Mouse (Mus musculus) ovary, postnatal 14 days (tissue): ENCODE data around the gene Dlgap3.

Source experiments
- DNase-seq: peaks from one replicate; pipeline ENCODE4 v3.0.0; 2022; ENCODE audit warnings: low spot score

Gene Dlgap3

DNA sequence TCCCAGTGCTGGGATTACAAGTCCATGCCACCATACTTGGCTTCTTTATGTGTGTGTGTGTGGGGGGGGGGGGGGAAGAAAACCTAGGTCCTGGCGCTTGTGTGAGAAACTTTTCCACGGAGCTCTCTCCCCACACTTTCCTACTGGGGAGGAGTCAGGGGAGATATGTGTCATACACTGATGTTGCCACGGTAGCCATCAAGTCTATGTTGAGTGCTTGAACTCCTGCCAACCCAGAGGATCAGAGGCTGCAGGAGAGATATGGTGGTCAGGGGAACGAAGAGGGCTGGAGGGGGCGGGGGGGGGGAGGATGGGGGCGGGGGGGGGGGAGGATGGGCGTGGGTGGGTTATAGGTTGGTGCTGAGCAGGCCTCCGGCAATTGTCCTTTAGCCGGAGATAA, 46.8 kb downstream of the Dlgap3 start:
- DNase-seq = no peak

- no peak for DNase-seq
Observed at GRCm38 (mm10) chr4:127216251-127216651, 47.2 kb downstream of the Dlgap3 start.

- no peak for DNase-seq
Observed at GRCm38 (mm10) chr4:127217048-127217447, 48.0 kb downstream of the Dlgap3 start.

DNA sequence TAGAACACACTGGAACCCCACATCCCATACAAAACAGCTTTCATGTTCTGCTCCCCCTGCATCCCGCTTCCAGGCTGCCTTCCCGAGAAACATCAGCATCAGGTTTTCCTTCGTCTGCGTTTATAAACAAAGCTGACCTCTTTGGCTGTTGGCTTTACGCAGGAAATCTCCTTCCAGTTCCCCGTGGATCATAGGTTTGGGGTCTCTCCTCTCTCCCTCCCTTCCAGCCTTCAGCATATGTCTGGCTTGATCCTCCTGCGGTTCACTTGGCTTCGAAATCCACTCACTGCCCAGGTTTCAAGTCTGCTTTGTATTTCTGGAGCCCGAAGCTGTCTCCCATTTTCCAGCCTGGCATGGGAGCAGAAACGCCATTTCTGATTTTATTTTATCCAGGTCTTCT, 54.3 kb downstream of the Dlgap3 start:
- DNase-seq = no peak

DNA sequence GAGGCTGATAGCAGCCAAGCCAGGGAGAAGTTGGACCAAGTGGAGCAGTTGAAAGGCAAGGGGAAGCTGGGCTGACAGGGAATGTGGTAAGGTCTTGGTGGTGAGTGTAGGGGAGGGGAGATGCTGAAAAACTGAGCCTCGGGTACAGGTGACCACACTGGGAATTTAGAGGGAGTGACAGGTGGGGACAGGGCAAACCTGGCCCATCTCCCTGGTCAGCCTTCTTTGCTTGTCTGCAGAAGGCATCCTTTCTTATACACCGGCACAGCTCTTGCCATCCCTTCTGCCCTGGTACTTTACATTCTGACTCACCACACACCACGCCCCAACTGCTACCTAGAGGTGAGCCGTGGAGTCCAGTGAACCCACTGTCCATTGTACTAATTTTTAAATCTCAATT, 54.8 kb downstream of the Dlgap3 start:
- no peak for DNase-seq

DNA sequence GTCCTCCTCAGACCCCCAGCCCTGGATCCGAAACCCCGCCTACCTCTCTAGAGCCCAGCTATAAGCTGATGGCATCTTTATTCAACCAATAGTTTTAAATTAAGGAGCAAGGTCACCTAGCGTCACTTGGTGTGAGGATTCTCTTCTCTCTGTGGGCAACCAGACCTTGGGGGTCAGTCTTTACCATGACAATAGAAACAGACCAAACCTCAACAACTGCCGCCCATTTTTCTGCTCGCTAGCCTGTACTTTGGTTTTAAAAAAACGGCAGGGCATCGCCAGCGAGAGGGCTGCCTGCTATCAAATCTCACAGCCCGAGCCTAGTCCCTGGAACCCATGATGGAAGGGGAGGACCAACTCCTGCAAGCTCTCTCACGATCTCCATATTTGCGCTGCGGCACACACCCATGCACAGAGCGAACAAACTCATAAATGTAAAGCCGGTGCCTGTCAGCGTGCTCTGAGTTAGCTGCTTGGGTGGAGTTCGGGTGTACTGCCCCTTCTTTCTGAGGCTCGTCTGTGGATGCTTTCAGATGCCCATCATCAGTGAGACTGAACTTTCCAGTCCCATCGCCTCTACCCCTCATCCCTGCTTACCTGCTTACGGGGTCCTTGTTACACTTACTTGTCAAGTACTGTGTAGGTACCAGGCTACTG, 55.6 kb downstream of the Dlgap3 start:
- DNase-seq = no peak

DNA sequence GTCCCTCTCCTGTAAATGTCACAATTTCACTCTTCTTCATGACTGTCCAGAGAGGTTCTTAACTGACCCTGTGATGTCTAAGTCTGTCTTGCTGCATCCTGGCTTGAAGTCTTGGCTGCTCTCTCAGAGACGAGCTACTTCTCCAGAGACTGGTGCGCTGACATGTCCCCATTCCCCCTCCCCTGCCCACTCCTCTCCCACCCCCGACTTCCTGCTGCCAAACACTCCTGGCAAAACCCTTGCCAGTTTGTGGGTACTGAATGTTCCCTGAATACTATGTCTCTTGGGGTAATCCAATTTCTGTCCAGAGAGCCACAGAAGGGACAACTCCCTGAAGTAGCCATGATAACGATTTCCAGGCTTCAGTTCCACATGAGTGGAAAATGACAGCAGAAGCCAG, 57.1 kb downstream of the Dlgap3 start:
- no peak for DNase-seq

DNA sequence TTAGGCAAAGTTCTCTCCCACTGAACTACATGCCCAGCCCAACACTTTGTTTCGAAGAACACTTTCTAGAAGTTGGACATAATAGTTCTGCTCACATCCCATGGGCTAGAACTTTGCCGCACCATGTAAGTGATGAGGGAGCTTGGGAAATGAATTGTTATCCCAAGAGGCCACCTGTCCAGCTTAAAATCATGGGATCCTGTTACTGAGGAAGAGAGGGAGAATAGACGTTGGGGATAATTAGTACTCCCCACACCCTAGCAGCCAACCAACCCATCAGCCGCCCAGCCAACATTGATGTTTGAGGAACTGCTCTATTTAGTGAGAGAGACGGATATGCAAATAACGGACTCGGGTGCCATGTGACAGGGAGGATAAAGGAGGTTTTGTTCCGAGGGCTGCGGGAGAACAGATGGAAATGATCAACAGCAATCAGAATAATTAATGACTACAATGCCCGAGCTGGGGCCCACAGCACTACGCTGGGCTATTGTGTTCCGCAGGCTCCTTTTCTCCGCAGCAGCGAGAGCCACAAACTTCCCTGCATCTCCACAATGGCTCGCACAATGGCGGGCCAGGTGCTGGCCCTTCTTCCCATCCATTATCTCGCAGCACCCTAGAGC, 58.2 kb downstream of the Dlgap3 start:
- DNase-seq = no peak

- DNase-seq = no peak
Observed at GRCm38 (mm10) chr4:127232028-127232427, 63.0 kb downstream of the Dlgap3 start.

GRCm38 (mm10) chr4:127232551-127232950, 63.5 kb downstream of the Dlgap3 start:
- DNase-seq = no peak

DNA sequence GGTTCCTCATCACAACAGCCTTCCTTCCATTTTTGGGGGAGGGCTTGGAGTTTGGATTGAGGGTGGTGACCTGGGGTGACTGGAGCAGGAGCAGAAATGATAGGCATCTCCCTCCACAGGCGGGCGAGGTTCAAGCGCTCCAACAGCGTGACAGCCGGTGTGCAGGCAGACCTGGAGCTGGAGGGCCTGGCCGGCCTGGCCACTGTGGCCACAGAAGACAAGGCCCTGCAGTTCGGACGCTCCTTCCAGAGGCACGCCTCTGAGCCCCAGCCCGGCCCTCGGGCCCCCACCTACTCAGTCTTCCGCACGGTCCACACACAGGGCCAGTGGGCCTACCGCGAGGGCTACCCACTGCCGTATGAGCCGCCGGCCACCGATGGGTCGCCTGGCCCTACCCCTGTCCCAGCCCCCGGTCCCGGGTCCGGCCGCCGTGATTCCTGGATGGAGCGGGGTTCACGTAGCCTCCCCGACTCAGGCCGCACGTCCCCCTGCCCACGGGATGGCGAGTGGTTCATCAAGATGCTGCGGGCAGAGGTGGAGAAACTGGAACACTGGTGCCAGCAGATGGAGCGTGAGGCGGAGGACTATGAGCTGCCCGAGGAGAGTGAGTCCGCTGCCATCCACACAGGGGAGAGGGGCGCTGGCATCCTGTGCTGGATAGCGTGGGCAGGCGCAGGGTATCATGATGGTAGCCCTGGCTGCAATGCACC, 64.6 kb downstream of the Dlgap3 start:
- no peak for DNase-seq

DNA sequence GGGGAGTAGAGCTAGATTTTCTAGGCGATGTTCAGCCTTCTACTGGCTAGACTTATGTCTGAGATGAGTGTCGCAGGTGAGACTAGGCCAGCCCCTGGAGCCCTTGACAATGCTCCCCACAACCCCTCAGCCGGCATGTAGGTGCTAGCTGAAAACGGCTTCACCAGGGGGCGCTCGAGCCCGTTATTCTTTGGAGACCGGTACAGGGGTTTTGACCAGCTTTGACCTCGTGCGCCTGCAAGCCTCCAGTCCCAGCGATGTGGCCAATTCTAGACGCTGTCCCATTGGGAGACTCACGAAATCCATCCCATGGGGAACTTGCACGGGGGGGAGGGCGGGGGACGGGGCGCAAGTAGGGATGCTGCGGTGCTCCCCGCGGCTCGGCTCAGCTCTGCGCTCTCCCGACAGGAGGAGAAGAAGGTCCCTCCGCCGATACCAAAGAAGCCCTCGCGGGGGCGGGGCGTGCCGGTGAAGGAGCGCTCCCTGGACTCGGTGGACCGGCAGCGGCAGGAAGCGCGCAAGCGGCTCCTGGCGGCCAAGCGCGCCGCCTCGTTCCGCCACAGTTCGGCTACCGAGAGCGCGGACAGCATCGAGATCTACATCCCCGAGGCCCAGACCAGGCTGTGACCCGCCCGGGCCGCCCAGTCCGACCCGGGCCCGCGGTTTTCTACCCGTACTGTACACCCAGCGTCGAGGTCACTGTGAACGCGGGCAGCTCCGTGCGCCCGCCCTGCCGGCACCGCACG, 66.9 kb downstream of the Dlgap3 start:
- DNase-seq = peak; percentile 74

GRCm38 (mm10) chr4:127236631-127237030, 67.6 kb downstream of the Dlgap3 start:
- no peak for DNase-seq

DNA sequence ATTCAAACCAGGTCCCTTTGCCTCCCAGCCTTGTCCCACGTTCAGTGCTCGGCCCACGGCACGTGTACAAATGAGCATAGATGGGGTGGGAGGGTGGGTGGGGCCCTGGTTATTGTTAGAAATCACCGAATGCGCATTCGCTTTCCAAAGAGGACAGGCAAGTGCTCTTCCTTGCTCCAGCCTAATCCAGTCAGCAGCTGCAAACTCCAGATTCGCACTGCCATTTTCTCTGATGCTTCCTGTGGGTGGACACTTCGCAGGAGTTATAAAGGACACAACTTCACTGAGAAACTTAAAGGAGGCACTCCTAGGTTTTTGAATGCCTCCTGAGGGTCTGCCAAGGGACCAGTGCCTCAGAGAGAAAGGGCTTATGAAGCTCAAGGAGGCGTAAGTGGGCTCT, 68.3 kb downstream of the Dlgap3 start:
- DNase-seq = no peak

DNA sequence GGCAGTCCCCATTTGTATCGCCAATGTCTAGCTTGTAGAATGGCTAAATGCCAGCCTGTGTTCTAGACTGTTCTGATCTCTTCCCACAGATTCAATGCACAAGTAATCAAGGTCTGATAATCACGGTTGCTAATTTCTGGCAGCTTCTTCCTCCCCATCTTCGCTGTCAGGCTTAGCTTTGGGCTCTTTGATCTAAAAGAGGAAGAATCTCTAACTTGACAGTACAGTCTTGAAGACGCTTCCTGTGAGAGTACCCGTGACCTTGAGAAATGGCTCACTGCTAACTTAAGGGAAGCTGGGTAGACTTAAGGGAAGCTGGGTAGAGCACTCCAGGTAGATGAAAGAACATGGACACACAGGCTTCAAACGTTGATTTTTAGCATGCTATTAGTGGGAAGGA, 73.7 kb downstream of the Dlgap3 start:
- DNase-seq = no peak

DNA sequence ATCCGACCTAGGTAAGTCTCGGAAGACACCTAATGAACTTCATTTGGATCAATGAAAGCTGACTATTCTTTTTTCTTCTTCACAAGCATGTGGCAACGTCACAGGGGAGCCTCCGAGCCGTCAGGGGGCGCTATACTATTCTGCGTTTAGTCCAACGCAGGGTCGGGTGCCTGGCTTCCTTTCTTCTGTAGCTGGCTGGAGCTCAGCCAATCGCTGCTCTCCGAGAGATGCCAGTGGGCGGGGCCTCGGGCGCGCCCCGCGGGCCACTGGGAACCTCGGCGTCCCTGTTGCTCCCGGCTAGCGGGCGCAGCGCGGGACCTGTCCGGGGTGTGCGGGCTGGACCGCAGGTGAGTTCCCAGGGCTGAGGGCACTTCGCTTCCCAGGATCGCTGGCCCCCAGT, 74.5 kb downstream of the Dlgap3 start, which contains the start of gene Smim12:
TSS of gene Smim12 (plus strand) at position 233 of the 400 bp plus-strand sequence.
- DNase-seq = peak; percentile 100

DNA sequence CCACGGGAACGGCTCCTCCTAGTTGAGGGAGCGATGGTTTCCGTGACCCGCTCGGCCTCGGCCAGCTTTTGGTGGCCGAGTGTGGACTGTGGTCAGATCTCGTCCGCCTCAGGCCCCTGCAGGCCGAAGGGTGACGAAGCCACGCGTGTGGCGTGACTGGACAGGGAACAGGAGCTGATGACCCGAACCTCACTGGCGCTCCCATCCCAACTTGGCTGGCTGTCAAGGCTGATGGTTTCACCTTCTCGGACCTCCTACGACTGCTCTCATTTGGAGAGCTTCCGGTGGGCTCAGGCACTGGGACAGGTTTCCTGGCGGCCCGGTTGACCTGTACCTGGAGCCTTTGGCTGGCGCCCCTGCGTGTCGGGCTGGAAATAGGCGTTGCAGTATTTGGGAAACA, 74.9 kb downstream of the Dlgap3 start:
- DNase-seq = no peak

DNA sequence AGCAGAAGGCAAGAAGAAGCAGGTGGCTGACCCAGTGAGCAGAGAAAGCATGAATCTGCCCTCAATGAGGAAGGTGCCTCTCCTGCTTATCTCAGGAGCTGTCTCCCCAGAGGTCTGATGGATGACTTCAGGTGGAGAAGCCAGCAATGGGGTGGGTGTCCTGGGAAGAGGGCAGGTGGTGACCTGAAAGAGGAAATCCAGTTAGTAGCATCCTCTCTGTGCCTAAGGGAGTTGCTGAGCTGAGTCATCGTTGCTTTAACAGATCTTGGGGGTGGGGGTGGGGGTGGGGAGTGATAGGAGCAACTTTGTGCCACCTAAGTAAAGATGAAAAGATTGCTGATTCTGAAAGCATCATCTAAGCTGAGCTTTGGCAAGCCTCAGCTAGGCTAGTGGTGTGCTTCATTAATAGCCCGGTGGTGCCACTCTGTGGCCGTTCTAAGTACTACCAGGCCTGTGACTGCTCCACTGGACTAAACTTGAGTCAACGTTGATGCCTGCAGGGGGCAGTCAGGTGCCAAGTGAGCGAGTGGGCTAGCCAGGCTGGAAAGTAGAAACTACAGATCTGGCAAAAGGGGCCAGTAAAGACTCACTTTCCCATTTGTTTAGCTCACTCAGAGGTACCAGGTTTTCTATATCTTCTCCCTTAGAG, 80.8 kb downstream of the Dlgap3 start:
- peak; percentile 88 for DNase-seq

DNA sequence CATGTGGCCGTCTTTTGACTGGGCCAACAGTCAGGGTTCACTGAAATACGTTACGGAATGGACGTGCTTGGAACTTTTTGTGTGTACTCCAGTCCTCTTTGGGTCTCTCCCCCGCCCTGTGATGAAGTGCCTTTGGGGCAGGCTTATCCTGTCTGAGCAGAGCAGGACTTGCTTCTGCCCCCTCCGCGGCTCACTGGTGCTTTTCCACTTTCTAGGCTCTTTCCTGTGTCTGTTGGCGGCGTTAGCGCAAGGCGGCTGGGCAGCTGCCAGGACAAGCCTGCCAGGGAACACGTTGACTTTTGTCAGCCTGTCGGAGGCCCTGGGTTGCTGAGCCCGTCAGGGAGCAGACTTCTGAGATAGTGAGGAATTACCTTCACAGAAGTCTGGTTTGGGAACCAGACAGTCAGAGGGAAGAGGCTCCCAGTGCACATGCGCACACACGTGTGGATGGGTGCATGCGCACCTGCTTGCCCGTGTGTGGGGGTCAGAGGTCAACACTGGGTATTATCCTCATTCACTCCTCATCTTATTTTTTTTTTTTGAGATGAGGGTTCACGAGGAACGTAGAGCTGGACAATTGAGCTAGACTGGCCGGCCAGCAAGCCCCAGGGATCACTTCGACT, 83.1 kb downstream of the Dlgap3 start:
- peak; percentile 34 for DNase-seq

GRCm38 (mm10) chr4:127256739-127257138, 87.7 kb downstream of the Dlgap3 start:
- DNase-seq = no peak

- no peak for DNase-seq
Observed at GRCm38 (mm10) chr4:127258186-127258897, 89.3 kb downstream of the Dlgap3 start.
